Mouse (Mus musculus) fibroblast of lung, adult 2 months (primary cell): Measurements from ENCODE around the gene Acbd4.

ENCODE experiments used
- DNase-seq: peaks from one replicate; pipeline ENCODE4 v3.0.0-alpha.2; 2011; ENCODE audit warnings: low read depth

Gene Acbd4

GRCm38 (mm10) chr11:103113771-103114170 lies 12.3 kb downstream of the Acbd4 start:
- DNase-seq, result no peak

- no peak for DNase-seq
These were observed 12.9 kb downstream of the Acbd4 start for GRCm38 (mm10) chr11:103114270-103114943.

- DNase-seq, result peak; percentile 73
These were observed 13.9 kb downstream of the Acbd4 start for GRCm38 (mm10) chr11:103115163-103116007.

- DNase-seq, result peak; percentile 99
These were observed 14.7 kb downstream of the Acbd4 start, which contains the start of gene Hexim1 for GRCm38 (mm10) chr11:103116008-103116818. TSS of gene Hexim1 (plus strand) at chr11:103116231.

- DNase-seq, result no peak
These were observed 15.6 kb downstream of the Acbd4 start for GRCm38 (mm10) chr11:103116959-103117590.

- no peak for DNase-seq
These were observed 16.1 kb downstream of the Acbd4 start for GRCm38 (mm10) chr11:103117591-103118009.

- DNase-seq, result no peak
These were observed 17.4 kb downstream of the Acbd4 start for GRCm38 (mm10) chr11:103118866-103119265.

GRCm38 (mm10) chr11:103119609-103120008 lies 18.1 kb downstream of the Acbd4 start:
- no peak for DNase-seq

GRCm38 (mm10) chr11:103120315-103120714 lies 18.8 kb downstream of the Acbd4 start:
- no peak for DNase-seq

- no peak for DNase-seq
These were observed 30.5 kb downstream of the Acbd4 start, which contains the start of gene Hexim2 for GRCm38 (mm10) chr11:103131701-103132575. TSS of gene Hexim2 (plus strand) at chr11:103132429.

- peak; percentile 99 for DNase-seq
These were observed 31.3 kb downstream of the Acbd4 start for GRCm38 (mm10) chr11:103132576-103133455.

GRCm38 (mm10) chr11:103133456-103134185 lies 32.1 kb downstream of the Acbd4 start:
- DNase-seq, result no peak

- peak; percentile 82 for DNase-seq
These were observed 32.7 kb downstream of the Acbd4 start for GRCm38 (mm10) chr11:103134221-103134620.

GRCm38 (mm10) chr11:103136039-103136577 lies 34.6 kb downstream of the Acbd4 start:
- no peak for DNase-seq

- no peak for DNase-seq
These were observed 38.7 kb downstream of the Acbd4 start for GRCm38 (mm10) chr11:103139951-103140762.

- no peak for DNase-seq
These were observed 39.2 kb downstream of the Acbd4 start for GRCm38 (mm10) chr11:103140763-103141100.

GRCm38 (mm10) chr11:103141101-103141943 lies 39.8 kb downstream of the Acbd4 start:
- DNase-seq, result no peak
